Mouse (Mus musculus) forebrain, embryonic 16.5 days (tissue): ENCODE results near the gene H6pd. TPM values are rescaled to one million over a fixed set of nuclear protein-coding genes. Genes with fewer than 3 reads are reported as not detected.
"Not testable (repeated sequence)": the region's sequence is repeated elsewhere in the genome, so short reads cannot be mapped to it uniquely, and the experiment has no call there.

Experiments used
- ATAC-seq: fragments of 200-750 bp; cut with Nextera tagmentation; 2 replicates; pipeline ENCODE4 v1.8.0; 2017; ENCODE audit warnings: mild to moderate bottlenecking, moderate library complexity
- H3K27ac ChIP-seq: fragments of 300-500 bp; sonication (generic); 2 replicates; pipeline ENCODE4 v1.5.1; 2014; ENCODE audit warnings: low read length, control low read depth
- H3K27me3 ChIP-seq: fragments of 300-500 bp; sonication (generic); replicated peaks from 2 replicates; pipeline ENCODE4 v1.6.1; 2014; ENCODE audit warnings: low read length; ENCODE audit not compliant: control insufficient read depth, insufficient read depth
- H3K36me3 ChIP-seq: fragments of 300-500 bp; sonication (generic); 2 replicates; pipeline ENCODE4 v1.6.1; 2014; ENCODE audit not compliant: control insufficient read depth, insufficient read depth
- H3K4me1 ChIP-seq: fragments of 300-500 bp; sonication (generic); replicated peaks from 2 replicates; pipeline ENCODE4 v1.6.1; 2014; ENCODE audit warnings: low read length; ENCODE audit not compliant: control insufficient read depth, insufficient read depth
- H3K4me2 ChIP-seq: fragments of 300-500 bp; sonication (generic); 2 replicates; pipeline ENCODE4 v1.6.1; 2014; ENCODE audit warnings: mild to moderate bottlenecking, low read length, control low read depth
- H3K4me3 ChIP-seq: fragments of 300-500 bp; sonication (generic); replicated peaks from 2 replicates; pipeline ENCODE4 v1.5.1; 2014; ENCODE audit warnings: mild to moderate bottlenecking, low read length, control low read depth
- H3K9ac ChIP-seq: fragments of 300-500 bp; sonication (generic); replicated peaks from 2 replicates; pipeline ENCODE4 v1.6.1; 2014; ENCODE audit warnings: low read depth, low read length, control low read depth
- H3K9me3 ChIP-seq: fragments of 300-500 bp; sonication (generic); 2 replicates; pipeline ENCODE4 v1.6.1; 2016; ENCODE audit warnings: low read length; ENCODE audit not compliant: control insufficient read depth
- WGBS: fragments of 180-500 bp; shearing (Covaris S2); extraction: QIAGEN DNeasy Blood & Tissue Kit; methylation state at CpG from one replicate; pipeline ENCODE4 v1.1.7; 2014; 5-methylcytosine and 5-hydroxymethylcytosine counted together
- polyA plus RNA-seq: library from polyadenylated mRNA; unstranded; fragments of >200 nt; fragmentation: Nextera tagmentation; extraction: Ambion mirVana; gene quantifications from 2 replicates; pipeline ENCODE4 v1.2.1, GENCODE M21; 2015

The H6pd gene
- polyA plus RNA-seq, 1 experiment from 2014 or later, result 2.1 TPM

- no peak overlapping the region for H3K9ac ChIP-seq
- H3K4me2 ChIP-seq, result no peak overlapping the region
- no peak for ATAC-seq
- H3K27me3 ChIP-seq, result peaks cover 12% of the 10 kb centered on the region
- peaks cover 11% of the 10 kb centered on the region for H3K4me1 ChIP-seq
- 95% methylated on average over 9 of the region's 9 CpGs for WGBS
- no peaks in the 10 kb centered on the region for H3K9me3 ChIP-seq
- no peak overlapping the region for H3K27ac ChIP-seq
- H3K4me3 ChIP-seq, result no peak overlapping the region
- no peaks in the 10 kb centered on the region for H3K36me3 ChIP-seq
Measured at GRCm38 (mm10) chr4:150043591-150043990, 34.8 kb upstream of the H6pd start.

GRCm38 (mm10) chr4:150041346-150042110, 32.7 kb upstream of the H6pd start:
- ATAC-seq, result no peak
- WGBS, result 83% methylated on average over 10 of the region's 10 CpGs
- no peak overlapping the region for H3K4me2 ChIP-seq

GRCm38 (mm10) chr4:150040856-150041255, 32.0 kb upstream of the H6pd start:
- H3K4me1 ChIP-seq, H3K9me3 ChIP-seq, H3K4me2 ChIP-seq, H3K4me3 ChIP-seq, H3K9ac ChIP-seq, H3K36me3 ChIP-seq, ATAC-seq, H3K27ac ChIP-seq, H3K27me3 ChIP-seq: not testable (repeated sequence)
- 55% methylated on average over 1 of the region's 1 CpGs for WGBS

More at GRCm38 (mm10) chr4:150041346-150042110, 32.7 kb upstream of the H6pd start:
- Histone ChIP-seq H3K27me3 (no peaks in the 10 kb centered on the region), H3K9ac (no peak overlapping the region), H3K4me1 (no peaks in the 10 kb centered on the region), H3K9me3 (no peaks in the 10 kb centered on the region), H3K36me3 (no peaks in the 10 kb centered on the region), H3K27ac (no peak overlapping the region), H3K4me3 (no peak overlapping the region)

- no peak overlapping the region for H3K4me2 ChIP-seq
- H3K9me3 ChIP-seq, result no peaks in the 10 kb centered on the region
- no peaks in the 10 kb centered on the region for H3K4me1 ChIP-seq
- no peak overlapping the region for H3K27ac ChIP-seq
- ATAC-seq, result no peak
- H3K36me3 ChIP-seq, result no peaks in the 10 kb centered on the region
- peaks cover 6% of the 10 kb centered on the region; the same call in 1 of the 2 replicates for H3K27me3 ChIP-seq
- WGBS, result 81% methylated on average over 9 of the region's 9 CpGs
- H3K9ac ChIP-seq, result no peak overlapping the region
- H3K4me3 ChIP-seq, result no peak overlapping the region
Measured at GRCm38 (mm10) chr4:150040003-150040581, 31.3 kb upstream of the H6pd start.

- no peak overlapping the region for H3K4me3 ChIP-seq
- no peak for ATAC-seq
- no peaks in the 10 kb centered on the region for H3K4me1 ChIP-seq
- no peak overlapping the region for H3K4me2 ChIP-seq
- 91% methylated on average over 7 of the region's 7 CpGs for WGBS
- no peak overlapping the region for H3K9ac ChIP-seq
- no peak overlapping the region for H3K27ac ChIP-seq
- H3K9me3 ChIP-seq, result no peaks in the 10 kb centered on the region
- no peaks in the 10 kb centered on the region for H3K36me3 ChIP-seq
- H3K27me3 ChIP-seq, result peaks cover 19% of the 10 kb centered on the region
Measured at GRCm38 (mm10) chr4:150038533-150038932, 29.7 kb upstream of the H6pd start.

GRCm38 (mm10) chr4:150036094-150036493, 27.3 kb upstream of the H6pd start:
- ATAC-seq, result no peak
- Histone ChIP-seq H3K4me1 (peaks cover 3% of the 10 kb centered on the region), H3K4me3 (no peak overlapping the region), H3K36me3 (no peaks in the 10 kb centered on the region), H3K27ac (no peak overlapping the region), H3K27me3 (peaks cover 42% of the 10 kb centered on the region), H3K9ac (no peak overlapping the region), H3K4me2 (no peak overlapping the region), H3K9me3 (no peaks in the 10 kb centered on the region)
- WGBS, result 80% methylated on average over 6 of the region's 6 CpGs

- Histone ChIP-seq H3K36me3 (no peaks in the 10 kb centered on the region), H3K4me3 (no peak overlapping the region), H3K27ac (no peak overlapping the region), H3K9ac (no peak overlapping the region), H3K4me2 (no peak overlapping the region), H3K9me3 (no peaks in the 10 kb centered on the region), H3K27me3 (peaks cover 50% of the 10 kb centered on the region), H3K4me1 (peaks cover 11% of the 10 kb centered on the region)
- WGBS, result 8% methylated on average over 10 of the region's 10 CpGs
- no peak for ATAC-seq
Measured at GRCm38 (mm10) chr4:150035280-150035679, 26.5 kb upstream of the H6pd start.

- no peak overlapping the region for H3K27ac ChIP-seq
- H3K4me2 ChIP-seq, result no peak overlapping the region
- peak; percentile 36; the same call in 1 of the 2 replicates for ATAC-seq
- 1% methylated on average over 28 of the region's 31 CpGs for WGBS
- no peaks in the 10 kb centered on the region for H3K9me3 ChIP-seq
- H3K9ac ChIP-seq, result no peak overlapping the region
- 0 out of 2 replicates have a peak overlapping the region, but pooled peaks have one; percentile 2 for H3K4me3 ChIP-seq
- H3K27me3 ChIP-seq, result peaks cover 57% of the 10 kb centered on the region
- no peaks in the 10 kb centered on the region for H3K36me3 ChIP-seq
- peaks cover 19% of the 10 kb centered on the region for H3K4me1 ChIP-seq
Measured at GRCm38 (mm10) chr4:150033261-150033671, 24.4 kb upstream of the H6pd start.

- Histone ChIP-seq H3K4me3 (peak overlapping the region; percentile 46; the same call in 1 of the 2 replicates), H3K9ac (no peak overlapping the region), H3K4me2 (peak overlapping the region; percentile 72), H3K27me3 (peaks cover 63% of the 10 kb centered on the region), H3K9me3 (no peaks in the 10 kb centered on the region), H3K27ac (no peak overlapping the region), H3K36me3 (no peaks in the 10 kb centered on the region), H3K4me1 (peaks cover 19% of the 10 kb centered on the region)
- 15% methylated on average over 14 of the region's 14 CpGs for WGBS
- ATAC-seq, result no peak
Measured at GRCm38 (mm10) chr4:150031234-150031890, 22.5 kb upstream of the H6pd start.
